Mouse (Mus musculus): Measurements from ENCODE around the gene Tex48. TPM values are rescaled to one million over a fixed set of nuclear protein-coding genes. Genes with fewer than 3 reads are reported as not detected.

The Tex48 gene
- not detected in 2 replicates for polyA plus RNA-seq (2015; fragmentation: Nextera tagmentation; extraction: Ambion mirVana)

DNA sequence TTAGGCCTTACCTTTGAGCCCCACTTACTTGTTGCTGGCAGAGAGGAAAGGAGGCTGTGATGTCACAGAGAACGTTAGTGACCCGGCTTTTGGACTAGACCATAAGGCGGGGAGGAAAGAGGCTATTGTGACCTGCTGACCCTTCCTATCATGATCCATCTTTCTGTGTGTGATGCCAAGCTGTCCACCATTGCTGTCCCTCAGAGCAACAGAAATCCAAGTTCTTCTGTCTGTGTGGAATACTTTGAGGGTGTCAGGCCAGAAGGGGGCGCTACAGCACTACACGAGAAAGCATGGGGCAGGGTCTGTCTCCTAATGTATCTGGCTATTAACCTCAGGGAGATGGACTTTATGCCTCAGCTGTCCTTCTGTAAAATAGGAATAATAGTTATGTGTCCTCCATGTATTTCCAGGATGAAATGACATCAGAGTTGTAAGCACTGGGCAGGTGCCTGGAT lies at the start of gene Tex48:
TSS of gene Tex48 (minus strand) at position 51 of the 458 bp plus-strand sequence.
- 62% methylated on average over 5 of the region's 5 CpGs for WGBS
- no peak within 1 kb of the TSS for H3K4me3 ChIP-seq (ENCODE audit: low read length)
- no peak within 1 kb of the TSS for H3K4me2 ChIP-seq (ENCODE audit: low read depth, low read length)
- no peaks in the 10 kb centered on the region for H3K9me3 ChIP-seq (ENCODE audit: control insufficient read depth, low read length)
- no peak within 1 kb of the TSS for H3K9ac ChIP-seq (ENCODE audit: low read depth, low read length)
- H3K27ac ChIP-seq (ENCODE audit: low read length): no peak within 1 kb of the TSS
- H3K27me3 ChIP-seq (replicated peaks; ENCODE audit: control insufficient read depth, insufficient read depth, low read length): no peaks in the 10 kb centered on the region
- ATAC-seq: no peak
- no peaks in the 10 kb centered on the region for H3K36me3 ChIP-seq (ENCODE audit: control insufficient read depth, insufficient read depth, low read length)
- no peaks in the 10 kb centered on the region for H3K4me1 ChIP-seq (ENCODE audit: control insufficient read depth, insufficient read depth, low read length)

- H3K9ac ChIP-seq (ENCODE audit: low read depth, low read length): no peak overlapping the region
- H3K4me2 ChIP-seq (ENCODE audit: low read depth, low read length): no peak overlapping the region
- WGBS: 70% methylated on average over 4 of the region's 4 CpGs
- H3K27me3 ChIP-seq (replicated peaks; ENCODE audit: control insufficient read depth, insufficient read depth, low read length): no peaks in the 10 kb centered on the region
- no peaks in the 10 kb centered on the region for H3K36me3 ChIP-seq (ENCODE audit: control insufficient read depth, insufficient read depth, low read length)
- no peaks in the 10 kb centered on the region for H3K9me3 ChIP-seq (ENCODE audit: control insufficient read depth, low read length)
- no peaks in the 10 kb centered on the region for H3K4me1 ChIP-seq (ENCODE audit: control insufficient read depth, insufficient read depth, low read length)
- H3K27ac ChIP-seq (ENCODE audit: low read length): no peak overlapping the region
- no peak for ATAC-seq
- no peak overlapping the region for H3K4me3 ChIP-seq (ENCODE audit: low read length)
Observed at GRCm38 (mm10) chr4:63668255-63668654, 46.0 kb upstream of the Tex48 start.

DNA sequence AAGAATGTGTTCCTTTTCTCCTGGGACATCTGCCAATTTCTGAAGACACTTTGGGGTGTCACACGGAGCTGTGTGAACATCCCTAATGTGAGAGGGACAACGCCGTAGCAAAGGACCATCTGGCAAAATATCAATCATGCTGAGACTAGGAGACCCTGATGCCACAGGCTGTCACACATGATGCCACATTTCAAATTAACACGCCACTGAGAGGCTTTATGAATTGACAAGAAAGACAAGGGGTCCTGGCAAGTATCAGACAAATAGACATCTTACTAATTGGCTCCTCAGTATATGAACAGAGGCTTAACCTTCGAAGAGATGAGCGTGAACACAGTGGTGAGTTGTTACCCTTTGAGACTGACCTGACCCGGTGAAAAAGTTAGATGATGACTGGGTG lies 43.5 kb upstream of the Tex48 start:
- H3K27me3 ChIP-seq (replicated peaks; ENCODE audit: control insufficient read depth, insufficient read depth, low read length): no peaks in the 10 kb centered on the region
- H3K4me1 ChIP-seq (ENCODE audit: control insufficient read depth, insufficient read depth, low read length): no peaks in the 10 kb centered on the region
- H3K36me3 ChIP-seq (ENCODE audit: control insufficient read depth, insufficient read depth, low read length): no peaks in the 10 kb centered on the region
- no peak overlapping the region for H3K4me2 ChIP-seq (ENCODE audit: low read depth, low read length)
- H3K9me3 ChIP-seq (ENCODE audit: control insufficient read depth, low read length): no peaks in the 10 kb centered on the region
- H3K9ac ChIP-seq (ENCODE audit: low read depth, low read length): no peak overlapping the region
- 74% methylated on average over 7 of the region's 7 CpGs for WGBS
- ATAC-seq: no peak
- no peak overlapping the region for H3K4me3 ChIP-seq (ENCODE audit: low read length)
- no peak overlapping the region for H3K27ac ChIP-seq (ENCODE audit: low read length)

GRCm38 (mm10) chr4:63663279-63663678 lies 41.1 kb upstream of the Tex48 start, which contains the start of gene Gm11214:
Gene Gm11214, minus strand, starts transcription at chr4:63663379.
- no peak for ATAC-seq
- no peaks in the 10 kb centered on the region for H3K36me3 ChIP-seq (ENCODE audit: control insufficient read depth, insufficient read depth, low read length)
- H3K4me1 ChIP-seq (ENCODE audit: control insufficient read depth, insufficient read depth, low read length): no peaks in the 10 kb centered on the region
- H3K4me2 ChIP-seq (ENCODE audit: low read depth, low read length): no peak within 1 kb of the TSS
- no peak within 1 kb of the TSS for H3K27ac ChIP-seq (ENCODE audit: low read length)
- WGBS: 95% methylated on average over 6 of the region's 6 CpGs
- no peaks in the 10 kb centered on the region for H3K27me3 ChIP-seq (replicated peaks; ENCODE audit: control insufficient read depth, insufficient read depth, low read length)
- H3K4me3 ChIP-seq (ENCODE audit: low read length): no peak within 1 kb of the TSS
- H3K9ac ChIP-seq (ENCODE audit: low read depth, low read length): no peak within 1 kb of the TSS
- no peaks in the 10 kb centered on the region for H3K9me3 ChIP-seq (ENCODE audit: control insufficient read depth, low read length)

- ATAC-seq: no peak
- Histone ChIP-seq H3K9me3 (ENCODE audit: control insufficient read depth, low read length) (no peaks in the 10 kb centered on the region), H3K4me2 (ENCODE audit: low read depth, low read length) (no peak overlapping the region), H3K27ac (ENCODE audit: low read length) (no peak overlapping the region), H3K36me3 (ENCODE audit: control insufficient read depth, insufficient read depth, low read length) (no peaks in the 10 kb centered on the region), H3K4me1 (ENCODE audit: control insufficient read depth, insufficient read depth, low read length) (no peaks in the 10 kb centered on the region), H3K9ac (ENCODE audit: low read depth, low read length) (no peak overlapping the region), H3K4me3 (ENCODE audit: low read length) (no peak overlapping the region), H3K27me3 (replicated peaks; ENCODE audit: control insufficient read depth, insufficient read depth, low read length) (no peaks in the 10 kb centered on the region)
- WGBS: 78% methylated on average over 1 of the region's 1 CpGs
Observed at GRCm38 (mm10) chr4:63661857-63662256, 39.6 kb upstream of the Tex48 start.

- Histone ChIP-seq H3K9ac (ENCODE audit: low read depth, low read length) (no peak overlapping the region), H3K27me3 (replicated peaks; ENCODE audit: control insufficient read depth, insufficient read depth, low read length) (no peaks in the 10 kb centered on the region), H3K4me1 (ENCODE audit: control insufficient read depth, insufficient read depth, low read length) (no peaks in the 10 kb centered on the region), H3K9me3 (ENCODE audit: control insufficient read depth, low read length) (no peaks in the 10 kb centered on the region), H3K27ac (ENCODE audit: low read length) (no peak overlapping the region), H3K4me2 (ENCODE audit: low read depth, low read length) (no peak overlapping the region), H3K4me3 (ENCODE audit: low read length) (no peak overlapping the region), H3K36me3 (ENCODE audit: control insufficient read depth, insufficient read depth, low read length) (no peaks in the 10 kb centered on the region)
- WGBS: 74% methylated on average over 1 of the region's 1 CpGs
- ATAC-seq: no peak
Observed at GRCm38 (mm10) chr4:63661426-63661825, 39.2 kb upstream of the Tex48 start.

DNA sequence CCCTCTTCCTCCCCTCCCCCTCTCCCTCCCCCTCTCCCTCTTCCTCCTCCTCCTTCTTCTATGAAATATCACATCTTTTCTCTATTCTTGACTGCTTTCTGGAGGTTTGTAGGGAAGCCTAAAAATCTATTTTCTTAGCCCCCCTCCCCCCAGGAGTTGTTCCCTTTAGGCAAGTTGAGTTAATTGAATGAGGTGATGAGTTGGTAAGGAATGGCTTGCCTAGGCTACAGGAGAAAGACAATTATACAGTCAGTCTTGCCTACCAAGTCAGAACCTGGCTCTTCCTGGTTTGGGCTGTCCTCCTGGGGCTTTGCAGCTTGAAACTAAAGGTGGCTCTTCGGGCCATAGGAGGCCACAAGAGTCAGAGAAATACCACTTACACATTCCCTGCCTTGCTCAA lies 37.5 kb upstream of the Tex48 start:
- ATAC-seq: no peak
- Histone ChIP-seq H3K4me1 (ENCODE audit: control insufficient read depth, insufficient read depth, low read length) (no peaks in the 10 kb centered on the region), H3K9ac (ENCODE audit: low read depth, low read length) (no peak overlapping the region), H3K9me3 (ENCODE audit: control insufficient read depth, low read length) (no peaks in the 10 kb centered on the region), H3K4me2 (ENCODE audit: low read depth, low read length) (no peak overlapping the region), H3K4me3 (ENCODE audit: low read length) (no peak overlapping the region), H3K27me3 (replicated peaks; ENCODE audit: control insufficient read depth, insufficient read depth, low read length) (no peaks in the 10 kb centered on the region), H3K36me3 (ENCODE audit: control insufficient read depth, insufficient read depth, low read length) (no peaks in the 10 kb centered on the region), H3K27ac (ENCODE audit: low read length) (no peak overlapping the region)
- WGBS: 90% methylated on average over 1 of the region's 1 CpGs

DNA sequence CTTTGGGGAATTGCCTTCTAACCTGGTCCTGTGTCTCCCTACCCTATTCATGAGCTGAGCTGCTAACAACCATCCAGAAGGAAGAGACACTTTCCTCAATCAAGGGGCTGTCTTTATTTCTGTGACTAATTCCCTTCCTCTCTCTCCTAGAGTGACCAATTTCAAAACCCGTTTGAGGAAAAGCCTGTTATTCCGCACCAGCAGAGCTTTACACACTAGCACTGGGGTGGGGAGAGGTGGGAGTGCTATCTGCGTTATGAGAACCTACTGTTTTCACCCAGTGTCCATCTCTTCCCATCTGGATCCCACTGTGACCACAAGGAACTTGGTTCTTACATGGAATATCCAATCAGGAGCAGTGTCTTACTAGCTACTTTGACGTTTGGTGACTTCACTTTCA lies 36.9 kb upstream of the Tex48 start:
- WGBS: 47% methylated on average over 4 of the region's 4 CpGs
- Histone ChIP-seq H3K27ac (ENCODE audit: low read length) (no peak overlapping the region), H3K9me3 (ENCODE audit: control insufficient read depth, low read length) (no peaks in the 10 kb centered on the region), H3K4me1 (ENCODE audit: control insufficient read depth, insufficient read depth, low read length) (no peaks in the 10 kb centered on the region), H3K9ac (ENCODE audit: low read depth, low read length) (no peak overlapping the region), H3K4me2 (ENCODE audit: low read depth, low read length) (no peak overlapping the region), H3K4me3 (ENCODE audit: low read length) (no peak overlapping the region), H3K36me3 (ENCODE audit: control insufficient read depth, insufficient read depth, low read length) (no peaks in the 10 kb centered on the region), H3K27me3 (replicated peaks; ENCODE audit: control insufficient read depth, insufficient read depth, low read length) (no peaks in the 10 kb centered on the region)
- ATAC-seq: no peak

GRCm38 (mm10) chr4:63654381-63654780 lies 32.2 kb upstream of the Tex48 start:
- WGBS: 64% methylated on average over 1 of the region's 1 CpGs
- 0 out of 2 replicates have a peak, but pooled peaks have one; percentile 28 for ATAC-seq

More at GRCm38 (mm10) chr4:63654381-63654780, 32.2 kb upstream of the Tex48 start:
- Histone ChIP-seq H3K9me3 (ENCODE audit: control insufficient read depth, low read length) (no peaks in the 10 kb centered on the region), H3K4me3 (ENCODE audit: low read length) (no peak overlapping the region), H3K4me1 (ENCODE audit: control insufficient read depth, insufficient read depth, low read length) (no peaks in the 10 kb centered on the region), H3K9ac (ENCODE audit: low read depth, low read length) (no peak overlapping the region), H3K4me2 (ENCODE audit: low read depth, low read length) (no peak overlapping the region), H3K36me3 (ENCODE audit: control insufficient read depth, insufficient read depth, low read length) (no peaks in the 10 kb centered on the region), H3K27ac (ENCODE audit: low read length) (no peak overlapping the region), H3K27me3 (replicated peaks; ENCODE audit: control insufficient read depth, insufficient read depth, low read length) (no peaks in the 10 kb centered on the region)

Data from intestine, embryonic 16.5 days (tissue).